Mouse (Mus musculus) embryonic facial prominence, embryonic 11.5 days (tissue): Measurements from ENCODE around the gene Zfp131. TPM values are rescaled to one million over a fixed set of nuclear protein-coding genes. Genes with fewer than 3 reads are reported as not detected.

Experiments used
- ATAC-seq: fragments of 200-750 bp; cut with Nextera tagmentation; replicated peaks from 2 replicates; pipeline ENCODE4 v1.8.0; 2017; ENCODE audit warnings: low read depth; ENCODE audit not compliant: insufficient number of reproducible peaks, low FRiP score, low TSS enrichment
- DNase-seq: peaks from one replicate; pipeline ENCODE4 v3.0.0-alpha.2; 2015; ENCODE audit warnings: low spot score
- H3K27ac ChIP-seq: fragments of 300-500 bp; sonication (generic); replicated peaks from 2 replicates; pipeline ENCODE4 v1.5.1; 2014; ENCODE audit warnings: mild to moderate bottlenecking, low read depth, low read length, control low read depth
- H3K27me3 ChIP-seq: fragments of 300-500 bp; sonication (generic); 2 replicates; pipeline ENCODE4 v1.6.1; 2014; ENCODE audit warnings: mild to moderate bottlenecking, low read length, moderate library complexity, mixed read lengths; ENCODE audit not compliant: control insufficient read depth, insufficient read depth
- H3K36me3 ChIP-seq: fragments of 300-500 bp; sonication (generic); replicated peaks from 2 replicates; pipeline ENCODE4 v1.6.1; 2014; ENCODE audit warnings: low read depth, mild to moderate bottlenecking, low read length, moderate library complexity, mixed read lengths; ENCODE audit not compliant: control insufficient read depth, insufficient read depth
- H3K4me1 ChIP-seq: fragments of 300-500 bp; sonication (generic); 2 replicates; pipeline ENCODE4 v1.6.1; 2014; ENCODE audit warnings: low read length, mixed read lengths; ENCODE audit not compliant: control insufficient read depth, insufficient read depth
- H3K4me2 ChIP-seq: fragments of 300-500 bp; sonication (generic); 2 replicates; pipeline ENCODE4 v1.6.1; 2014; ENCODE audit warnings: low read depth, mild to moderate bottlenecking, control low read depth, low read length, moderate library complexity
- H3K4me3 ChIP-seq: fragments of 300-500 bp; sonication (generic); 2 replicates; pipeline ENCODE4 v1.5.1; 2014; ENCODE audit warnings: low read depth, low read length, control low read depth
- H3K9ac ChIP-seq: fragments of 300-500 bp; sonication (generic); replicated peaks from 2 replicates; pipeline ENCODE4 v1.6.1; 2014; ENCODE audit warnings: mild to moderate bottlenecking, control low read depth, low read length
- H3K9me3 ChIP-seq: fragments of 300-500 bp; sonication (generic); replicated peaks from 2 replicates; pipeline ENCODE4 v1.6.1; 2016; ENCODE audit warnings: mild to moderate bottlenecking, low read length, inconsistent platforms, mixed read lengths; ENCODE audit not compliant: control insufficient read depth
- WGBS: fragments of 180-500 bp; shearing (Covaris S2); extraction: QIAGEN DNeasy Blood & Tissue Kit; methylation state at CpG from one replicate; pipeline ENCODE4 v1.1.7; 2014; 5-methylcytosine and 5-hydroxymethylcytosine counted together
- polyA plus RNA-seq: library from polyadenylated mRNA; unstranded; fragments of >200 nt; fragmentation: Nextera tagmentation; extraction: Ambion mirVana; gene quantifications from 2 replicates; pipeline ENCODE4 v1.2.1, GENCODE M21; 2014

Zfp131 gene
- polyA plus RNA-seq, 1 experiment from 2014 or later = 46.7 TPM

DNA sequence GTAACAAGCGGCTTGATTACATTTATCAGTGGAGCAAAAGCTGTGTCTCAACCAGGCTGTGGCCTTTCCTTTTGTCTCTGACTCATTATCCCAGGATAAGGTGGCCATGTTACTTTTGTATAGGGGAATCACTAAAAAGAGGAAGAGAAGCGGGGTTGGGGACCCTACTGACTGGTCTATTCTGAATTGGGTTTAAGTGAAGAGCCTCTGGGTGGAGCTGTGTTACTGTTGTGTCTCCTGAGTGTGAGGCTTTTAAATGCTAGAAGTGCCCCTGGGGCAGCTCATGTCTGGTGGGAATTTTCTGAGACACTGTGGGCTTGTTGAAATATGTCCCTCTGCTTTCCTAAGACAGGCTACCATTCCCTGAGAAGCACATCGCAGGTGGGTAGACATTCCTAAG lies 47.2 kb downstream of the Zfp131 start:
- no peaks in the 10 kb centered on the region for H3K27me3 ChIP-seq
- no peak overlapping the region for H3K9ac ChIP-seq
- H3K9me3 ChIP-seq = no peaks in the 10 kb centered on the region
- no peak overlapping the region for H3K4me2 ChIP-seq
- DNase-seq = no peak
- 62% methylated on average over 3 of the region's 3 CpGs for WGBS
- H3K36me3 ChIP-seq = no peaks in the 10 kb centered on the region
- no peak overlapping the region for H3K27ac ChIP-seq
- no peak overlapping the region for H3K4me3 ChIP-seq
- H3K4me1 ChIP-seq = no peaks in the 10 kb centered on the region; the same call in 1 of the 2 replicates
- ATAC-seq = no peak

DNA sequence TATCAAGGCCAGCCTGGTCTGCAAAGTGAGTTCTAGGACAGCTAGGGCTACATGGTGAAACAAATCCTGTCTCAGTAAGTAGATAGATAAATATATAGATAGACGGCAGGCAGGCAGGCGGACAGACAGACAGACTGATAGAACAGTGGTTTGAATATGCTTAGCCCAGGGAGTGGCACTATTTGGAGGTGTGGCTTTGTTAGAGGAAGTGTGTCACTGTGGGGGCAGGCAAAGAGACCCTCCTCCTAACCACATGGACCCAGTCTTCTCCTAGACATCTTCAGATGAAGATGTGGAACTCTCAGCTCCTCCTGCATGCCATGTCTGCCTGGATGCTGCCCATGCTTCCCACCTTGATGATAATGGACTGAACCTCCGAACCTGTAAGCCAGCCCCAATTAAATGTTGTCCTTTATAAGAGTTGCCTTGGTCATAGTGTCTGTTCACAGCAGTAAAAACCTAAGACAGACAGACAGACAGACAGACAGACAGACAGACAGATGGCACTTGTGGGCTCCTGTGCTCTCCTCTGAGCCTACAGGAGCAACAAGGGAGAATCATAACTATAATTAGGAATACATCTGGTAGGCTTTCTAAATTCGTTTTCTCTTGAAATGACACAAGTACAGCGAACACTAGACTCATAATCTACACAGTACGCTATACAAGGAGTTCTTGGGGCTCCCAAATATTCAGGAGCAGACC lies 47.8 kb downstream of the Zfp131 start:
- Histone ChIP-seq H3K4me1 (no peaks in the 10 kb centered on the region; the same call in 1 of the 2 replicates), H3K27me3 (no peaks in the 10 kb centered on the region), H3K4me3 (no peak overlapping the region), H3K9ac (no peak overlapping the region), H3K27ac (no peak overlapping the region), H3K36me3 (no peaks in the 10 kb centered on the region), H3K4me2 (no peak overlapping the region), H3K9me3 (no peaks in the 10 kb centered on the region)
- no peak for DNase-seq
- no peak for ATAC-seq
- WGBS = 82% methylated on average over 6 of the region's 6 CpGs

DNA sequence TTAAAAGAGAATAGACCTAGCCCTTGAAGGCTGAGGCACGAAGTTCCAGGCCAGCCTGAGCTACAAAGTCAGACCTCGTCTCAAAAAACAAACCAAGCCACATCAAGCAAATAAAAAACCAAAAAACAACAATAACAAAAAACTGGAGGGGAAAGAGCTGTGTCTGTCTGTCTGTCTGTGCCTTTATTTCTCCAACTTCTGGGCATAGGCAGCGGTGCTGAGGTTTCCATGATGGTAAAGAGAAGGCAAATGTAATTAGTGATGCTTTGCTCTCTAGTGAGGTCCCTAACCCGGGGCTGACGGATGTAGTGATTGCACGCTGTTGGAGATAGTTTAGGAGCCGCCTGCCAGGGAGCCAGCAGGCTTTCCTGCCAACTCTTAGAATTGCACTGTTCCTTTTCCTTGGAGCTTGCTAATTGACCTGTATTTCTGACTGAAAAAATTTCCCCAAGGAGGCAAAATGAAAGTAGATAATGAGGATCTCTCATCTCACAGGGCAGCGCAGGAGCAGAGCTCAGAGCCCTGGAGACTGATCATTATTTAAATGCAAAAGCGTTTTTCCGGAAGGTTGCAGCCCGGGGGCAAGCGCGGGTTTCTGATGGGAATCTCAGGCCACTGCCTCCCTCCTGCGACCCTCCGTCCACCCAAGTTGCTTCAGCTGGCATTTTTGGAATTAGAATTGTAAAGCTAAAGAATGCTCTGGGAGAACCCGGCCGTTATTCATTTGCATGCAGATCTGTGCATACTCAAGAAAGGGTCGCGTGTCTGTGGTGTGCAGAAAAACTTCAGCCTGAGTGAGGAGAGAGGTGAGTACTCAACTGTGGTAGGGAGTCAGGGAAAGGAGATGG lies 49.1 kb downstream of the Zfp131 start:
- H3K27me3 ChIP-seq = no peaks in the 10 kb centered on the region
- DNase-seq (peak; percentile 45), ATAC-seq (0 out of 2 replicates have a peak, but pooled peaks have one; percentile 44)
- no peaks in the 10 kb centered on the region for H3K9me3 ChIP-seq
- H3K4me2 ChIP-seq = peak overlapping the region; percentile 39
- H3K36me3 ChIP-seq = no peaks in the 10 kb centered on the region
- H3K9ac ChIP-seq = peak overlapping the region; percentile 32
- 3% methylated on average over 19 of the region's 19 CpGs for whole genome bisulfite sequencing
- H3K4me3 ChIP-seq = peak overlapping the region; percentile 17
- no peak overlapping the region for H3K27ac ChIP-seq
- no peaks in the 10 kb centered on the region; the same call in 1 of the 2 replicates for H3K4me1 ChIP-seq

DNA sequence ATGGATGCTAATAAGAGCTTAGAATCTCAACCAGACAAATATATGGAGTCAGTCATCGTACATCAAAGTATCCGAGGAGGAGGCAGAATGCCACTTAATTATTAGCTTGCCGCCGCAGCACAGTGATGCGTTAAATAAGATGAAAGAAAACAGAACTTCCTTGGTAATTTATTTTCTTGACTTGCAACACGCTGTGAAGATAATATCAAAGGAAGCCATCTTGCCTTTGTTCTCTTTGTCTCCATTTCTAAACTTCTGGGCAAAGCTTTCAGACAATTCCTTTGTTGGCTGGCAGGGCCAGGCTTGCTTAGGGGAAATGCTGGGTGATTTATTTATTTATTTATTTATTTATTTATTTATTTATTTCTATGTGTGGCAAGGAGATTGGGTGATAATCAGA lies 59.2 kb downstream of the Zfp131 start:
- Histone ChIP-seq H3K9ac (no peak overlapping the region), H3K4me1 (no peaks in the 10 kb centered on the region)
- 69% methylated on average over 6 of the region's 6 CpGs for WGBS

DNA sequence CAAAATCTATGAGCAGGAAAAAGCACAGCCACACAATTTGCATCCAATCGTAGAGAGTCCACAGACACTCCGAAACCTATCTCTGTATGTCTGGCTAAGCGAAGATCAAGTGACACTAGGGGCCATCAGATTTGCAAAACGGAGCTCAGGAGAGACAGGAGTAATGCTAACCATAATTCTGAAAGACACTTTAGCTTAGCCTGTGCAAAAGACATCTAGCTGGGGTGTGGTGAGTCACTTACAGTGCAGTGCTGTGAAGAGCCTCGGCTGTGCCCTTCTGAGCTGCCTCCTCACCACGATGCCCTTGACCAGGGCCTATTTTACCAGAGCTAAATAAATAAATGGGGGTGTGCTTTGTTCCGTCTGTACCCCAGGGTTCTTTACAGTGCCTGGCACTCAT lies 61.3 kb downstream of the Zfp131 start:
- Histone ChIP-seq H3K36me3 (no peaks in the 10 kb centered on the region), H3K4me2 (no peak overlapping the region), H3K27ac (no peak overlapping the region), H3K27me3 (no peaks in the 10 kb centered on the region), H3K9ac (no peak overlapping the region), H3K9me3 (no peaks in the 10 kb centered on the region), H3K4me3 (no peak overlapping the region), H3K4me1 (no peaks in the 10 kb centered on the region)
- DNase-seq = no peak
- ATAC-seq = no peak
- WGBS = 86% methylated on average over 7 of the region's 7 CpGs

More for the DNA sequence above, 59.2 kb downstream of the Zfp131 start:
- no peaks in the 10 kb centered on the region for H3K27me3 ChIP-seq
- no peaks in the 10 kb centered on the region for H3K36me3 ChIP-seq
- ATAC-seq (no peak), DNase-seq (no peak)
- H3K9me3 ChIP-seq = no peaks in the 10 kb centered on the region
- no peak overlapping the region for H3K4me3 ChIP-seq
- no peak overlapping the region for H3K27ac ChIP-seq
- no peak overlapping the region for H3K4me2 ChIP-seq

DNA sequence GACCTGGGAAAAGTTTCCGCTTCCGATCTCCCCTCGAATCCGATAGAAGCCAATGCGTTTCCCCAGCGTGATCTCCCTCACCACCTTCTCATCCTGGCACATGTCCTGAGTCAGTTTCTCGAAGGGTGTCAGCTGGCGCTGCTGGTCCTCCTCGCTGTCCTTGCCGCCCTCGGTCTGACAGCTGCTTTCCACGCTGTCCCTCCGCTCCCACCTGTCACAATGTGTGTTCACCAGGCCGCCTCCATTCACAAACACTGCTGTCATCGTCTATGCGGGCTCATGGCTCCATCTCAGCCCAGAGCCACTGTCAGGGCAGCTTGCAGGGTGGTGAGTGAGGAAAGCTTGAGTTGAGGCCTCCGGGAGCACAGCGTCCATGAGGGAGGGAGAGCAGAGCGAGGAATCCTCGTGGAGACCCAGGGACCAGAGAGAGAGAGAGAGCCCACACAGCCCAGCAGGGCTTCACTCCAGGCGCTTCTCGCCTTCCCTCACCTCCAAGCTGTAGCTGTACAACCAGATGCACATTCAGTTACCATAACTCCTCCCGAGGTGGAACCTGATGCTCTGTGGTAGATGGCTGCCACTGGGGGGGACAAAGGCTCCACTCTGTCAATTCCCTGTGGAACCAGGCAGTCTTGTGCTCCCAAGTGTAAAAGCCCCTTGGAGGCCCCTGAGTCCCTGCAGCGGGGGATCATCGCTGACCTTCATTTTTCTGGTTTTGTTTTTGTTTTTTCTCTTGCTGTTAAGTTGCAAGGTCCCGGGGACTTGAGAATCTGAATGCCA lies 62.9 kb downstream of the Zfp131 start:
- no peaks in the 10 kb centered on the region for H3K9me3 ChIP-seq
- no peaks in the 10 kb centered on the region for H3K4me1 ChIP-seq
- no peak overlapping the region for H3K4me3 ChIP-seq
- ATAC-seq = no peak
- no peak overlapping the region for H3K4me2 ChIP-seq
- no peaks in the 10 kb centered on the region for H3K36me3 ChIP-seq
- H3K27ac ChIP-seq = no peak overlapping the region
- no peak overlapping the region for H3K9ac ChIP-seq
- H3K27me3 ChIP-seq = no peaks in the 10 kb centered on the region
- DNase-seq = no peak
- 64% methylated on average over 26 of the region's 26 CpGs for WGBS

DNA sequence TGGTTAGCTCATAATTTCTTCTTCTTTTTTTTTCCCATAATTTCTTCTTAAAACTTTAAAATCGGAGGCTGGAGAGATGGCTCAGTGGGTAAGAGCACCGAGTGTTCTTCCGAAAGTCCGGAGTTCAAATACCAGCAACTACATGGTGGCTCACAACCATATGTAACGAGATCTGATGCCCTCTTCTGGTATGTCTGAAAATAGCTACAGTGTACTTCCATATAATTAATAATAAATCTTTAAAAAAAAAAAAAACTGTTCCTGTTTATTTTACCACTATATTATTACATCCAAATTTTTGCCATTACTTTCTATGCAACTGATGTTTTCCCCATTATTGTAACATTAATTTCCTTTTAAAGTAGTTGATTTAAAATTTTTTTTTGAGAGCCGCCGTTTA lies 66.1 kb downstream of the Zfp131 start:
- no peaks in the 10 kb centered on the region for H3K36me3 ChIP-seq
- no peak for ATAC-seq
- H3K9me3 ChIP-seq = no peaks in the 10 kb centered on the region
- DNase-seq = no peak
- no peak overlapping the region for H3K4me2 ChIP-seq
- no peak overlapping the region for H3K27ac ChIP-seq
- H3K27me3 ChIP-seq = no peaks in the 10 kb centered on the region
- no peak overlapping the region for H3K4me3 ChIP-seq
- no peaks in the 10 kb centered on the region for H3K4me1 ChIP-seq
- no peak overlapping the region for H3K9ac ChIP-seq
- WGBS = 84% methylated on average over 7 of the region's 7 CpGs
